Mouse (Mus musculus): ENCODE data around the gene Sdr42e1. TPM values are rescaled to one million over a fixed set of nuclear protein-coding genes. Genes with fewer than 3 reads are reported as not detected.

The Sdr42e1 gene
- polyA plus RNA-seq, 1 experiment from 2014 or later = 8.7 TPM

Other genes starting within 250 kb of the Sdr42e1 start
- 3.6 and 3.7 TPM in 2 replicates for gene Plcg2, start 175.4 kb downstream of the Sdr42e1 start, polyA plus RNA-seq (2015; fragmentation: Nextera tagmentation; extraction: Ambion mirVana)
- 50.8 and 52.4 TPM in 2 replicates for gene Hsd17b2, start 28.2 kb upstream of the Sdr42e1 start, polyA plus RNA-seq (2015; fragmentation: Nextera tagmentation; extraction: Ambion mirVana)
- 40.0 and 43.4 TPM in 2 replicates for gene Mphosph6, start 128.3 kb upstream of the Sdr42e1 start, polyA plus RNA-seq (2015; fragmentation: Nextera tagmentation; extraction: Ambion mirVana)